Mouse (Mus musculus) liver, embryonic 16.5 days (tissue): ENCODE data around the gene Prph. TPM values are rescaled to one million over a fixed set of nuclear protein-coding genes. Genes with fewer than 3 reads are reported as not detected.

ENCODE experiments used
- ATAC-seq: fragments of 200-750 bp; cut with Nextera tagmentation; 2 replicates; pipeline ENCODE4 v1.8.0; 2017; ENCODE audit warnings: low read depth, mild to moderate bottlenecking, moderate number of reproducible peaks, moderate library complexity
- H3K27ac ChIP-seq: fragments of 300-500 bp; sonication (generic); 2 replicates; pipeline ENCODE4 v1.5.1; 2014; ENCODE audit warnings: mild to moderate bottlenecking, low read length
- H3K27me3 ChIP-seq: fragments of 300-500 bp; sonication (generic); 2 replicates; pipeline ENCODE4 v1.6.1; 2014; ENCODE audit warnings: low read depth, low read length, mixed read lengths; ENCODE audit not compliant: control insufficient read depth, insufficient read depth
- H3K36me3 ChIP-seq: fragments of 300-500 bp; sonication (generic); 2 replicates; pipeline ENCODE4 v1.6.1; 2014; ENCODE audit warnings: mild to moderate bottlenecking; ENCODE audit not compliant: control insufficient read depth, insufficient read depth
- H3K4me1 ChIP-seq: fragments of 300-500 bp; sonication (generic); 2 replicates; pipeline ENCODE4 v1.6.1; 2014; ENCODE audit warnings: low read depth, low read length, mixed read lengths; ENCODE audit not compliant: control insufficient read depth
- H3K4me2 ChIP-seq: fragments of 300-500 bp; sonication (generic); 2 replicates; pipeline ENCODE4 v1.6.1; 2014; ENCODE audit warnings: low read depth, low read length, mixed read lengths
- H3K4me3 ChIP-seq: fragments of 300-500 bp; sonication (generic); 2 replicates; pipeline ENCODE4 v1.5.1; 2014; ENCODE audit warnings: low read depth, mild to moderate bottlenecking, low read length
- H3K9ac ChIP-seq: fragments of 300-500 bp; sonication (generic); 2 replicates; pipeline ENCODE4 v1.6.1; 2014; ENCODE audit warnings: low read depth, low read length
- H3K9me3 ChIP-seq: fragments of 300-500 bp; sonication (generic); replicated peaks from 2 replicates; pipeline ENCODE4 v1.6.1; 2016; ENCODE audit warnings: low read length; ENCODE audit not compliant: control insufficient read depth
- WGBS: fragments of 180-500 bp; shearing (Covaris S2); extraction: QIAGEN DNeasy Blood & Tissue Kit; methylation state at CpG from one replicate; pipeline ENCODE4 v1.1.7; 2014; ENCODE audit not compliant: insufficient replicate concordance; 5-methylcytosine and 5-hydroxymethylcytosine counted together
- polyA plus RNA-seq: library from polyadenylated mRNA; unstranded; fragments of >200 nt; fragmentation: Nextera tagmentation; extraction: Ambion mirVana; gene quantifications from 2 replicates; pipeline ENCODE4 v1.2.1, GENCODE M21; 2015

Prph gene
- polyA plus RNA-seq, 1 experiment from 2014 or later, result 1.1 TPM

DNA sequence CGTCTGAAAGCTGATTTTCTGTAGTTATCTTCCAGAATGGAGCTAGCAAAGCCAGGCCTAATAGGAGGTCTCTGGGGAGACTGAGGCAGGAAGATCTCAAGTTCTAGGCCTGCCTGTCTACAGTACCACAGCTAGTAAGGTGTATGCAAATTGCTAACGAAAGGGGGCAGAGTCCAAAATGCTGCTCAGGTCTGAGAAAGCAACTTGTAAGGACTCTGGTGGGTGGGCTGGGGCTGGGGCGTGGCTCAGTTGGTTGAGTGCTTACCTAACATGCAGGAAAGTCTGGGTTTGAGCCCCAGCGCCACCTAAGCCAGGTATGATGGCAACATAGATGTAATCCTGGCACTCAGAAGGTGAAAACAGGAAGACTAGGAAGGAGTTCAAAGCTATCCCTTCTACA lies 34.8 kb upstream of the Prph start:
- peaks cover 3% of the 10 kb centered on the region; the same call in 1 of the 2 replicates for H3K4me1 ChIP-seq
- no peaks in the 10 kb centered on the region for H3K36me3 ChIP-seq
- no peak overlapping the region for H3K9ac ChIP-seq
- 60% methylated on average over 4 of the region's 4 CpGs for WGBS
- no peaks in the 10 kb centered on the region; the same call in 1 of the 2 replicates for H3K9me3 ChIP-seq
- H3K27ac ChIP-seq, result no peak overlapping the region
- H3K4me3 ChIP-seq, result no peak overlapping the region
- no peak for ATAC-seq
- H3K4me2 ChIP-seq, result no peak overlapping the region
- H3K27me3 ChIP-seq, result no peaks in the 10 kb centered on the region

GRCm38 (mm10) chr15:99021255-99021654 lies 33.7 kb upstream of the Prph start:
- Histone ChIP-seq H3K4me2 (no peak overlapping the region), H3K27ac (no peak overlapping the region), H3K9me3 (no peaks in the 10 kb centered on the region; the same call in 1 of the 2 replicates), H3K36me3 (no peaks in the 10 kb centered on the region), H3K4me3 (no peak overlapping the region), H3K9ac (no peak overlapping the region), H3K4me1 (peaks cover 3% of the 10 kb centered on the region; the same call in 1 of the 2 replicates), H3K27me3 (no peaks in the 10 kb centered on the region)
- 83% methylated on average over 7 of the region's 7 CpGs for WGBS
- ATAC-seq, result no peak

GRCm38 (mm10) chr15:99024668-99025314 lies 30.2 kb upstream of the Prph start:
- Histone ChIP-seq H3K9ac (no peak overlapping the region), H3K4me1 (peaks cover 12% of the 10 kb centered on the region), H3K4me2 (no peak overlapping the region), H3K36me3 (no peaks in the 10 kb centered on the region), H3K27ac (no peak overlapping the region), H3K4me3 (no peak overlapping the region), H3K9me3 (no peaks in the 10 kb centered on the region; the same call in 1 of the 2 replicates), H3K27me3 (no peaks in the 10 kb centered on the region)
- 16% methylated on average over 7 of the region's 8 CpGs for WGBS
- ATAC-seq, result no peak

DNA sequence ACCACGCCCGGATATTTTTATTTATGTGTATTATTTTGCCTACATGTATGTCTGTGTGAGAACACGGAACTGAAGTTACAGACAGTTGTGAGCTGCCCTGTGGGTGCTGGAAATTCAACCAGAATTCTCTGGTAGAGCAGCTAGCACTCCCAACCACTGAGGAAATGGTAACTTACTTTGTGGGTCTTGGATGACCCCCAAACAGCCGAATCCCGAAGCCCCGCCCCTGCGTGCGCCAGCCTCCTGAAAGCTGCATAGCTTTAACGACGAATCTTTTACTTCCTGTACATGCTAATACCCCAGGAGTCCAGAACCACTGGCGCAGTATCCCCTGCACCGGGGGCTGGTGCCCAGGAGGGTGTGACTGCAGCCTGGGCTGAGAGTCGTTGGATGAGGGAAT lies 29.6 kb upstream of the Prph start:
- WGBS, result 52% methylated on average over 13 of the region's 13 CpGs

DNA sequence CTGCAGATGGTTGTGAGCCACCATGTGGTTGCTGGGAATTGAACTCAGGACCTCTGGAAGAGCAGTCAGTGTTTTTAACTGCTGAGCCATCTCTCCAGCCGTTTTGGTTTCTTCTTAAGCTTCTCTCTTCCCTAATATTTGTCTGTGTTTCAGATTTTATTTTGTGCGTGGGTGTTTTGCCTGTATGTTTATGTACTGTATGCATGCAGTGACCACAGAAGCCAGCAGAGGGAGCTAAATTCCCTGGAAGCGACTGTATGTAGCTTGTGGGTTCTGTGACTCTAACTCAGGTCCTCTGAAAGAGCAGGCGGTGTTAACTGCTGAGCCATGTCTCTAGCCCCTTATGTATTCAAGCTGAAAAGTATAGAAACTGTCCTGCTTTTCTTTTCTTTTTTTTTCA lies 28.7 kb upstream of the Prph start:
- Histone ChIP-seq H3K36me3 (no peaks in the 10 kb centered on the region), H3K27ac (no peak overlapping the region), H3K9ac (no peak overlapping the region), H3K27me3 (no peaks in the 10 kb centered on the region), H3K4me1 (peaks cover 12% of the 10 kb centered on the region), H3K9me3 (no peaks in the 10 kb centered on the region; the same call in 1 of the 2 replicates), H3K4me3 (no peak overlapping the region), H3K4me2 (no peak overlapping the region)
- 39% methylated on average over 4 of the region's 4 CpGs for WGBS
- ATAC-seq, result no peak

More for the DNA sequence above, 29.6 kb upstream of the Prph start:
- Histone ChIP-seq H3K4me3 (no peak overlapping the region), H3K4me1 (peaks cover 12% of the 10 kb centered on the region), H3K9ac (no peak overlapping the region), H3K9me3 (no peaks in the 10 kb centered on the region; the same call in 1 of the 2 replicates), H3K36me3 (no peaks in the 10 kb centered on the region), H3K4me2 (no peak overlapping the region), H3K27ac (no peak overlapping the region), H3K27me3 (no peaks in the 10 kb centered on the region)
- no peak for ATAC-seq

DNA sequence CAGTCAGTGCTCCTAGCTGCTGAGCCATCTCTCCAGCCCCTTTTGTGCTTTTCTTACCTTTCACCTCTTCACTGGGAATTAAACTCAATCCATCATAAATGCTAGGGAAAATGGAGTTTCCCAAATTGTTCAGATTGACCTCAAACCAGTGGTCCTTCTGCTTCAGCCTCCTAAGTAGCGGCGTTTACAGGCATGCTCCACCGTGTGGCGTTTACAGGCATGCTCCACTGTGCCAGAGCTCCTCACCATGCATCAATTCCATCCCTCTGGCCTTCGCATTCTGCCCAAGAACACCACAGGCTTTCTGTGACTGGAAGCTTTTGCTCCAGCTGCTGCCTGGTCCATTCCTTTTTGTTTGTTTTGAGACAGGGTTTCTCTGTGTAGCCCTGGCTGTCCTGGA lies 27.9 kb upstream of the Prph start:
- Histone ChIP-seq H3K9me3 (no peaks in the 10 kb centered on the region), H3K27ac (no peak overlapping the region), H3K4me2 (no peak overlapping the region), H3K4me3 (no peak overlapping the region), H3K36me3 (no peaks in the 10 kb centered on the region; the same call in 1 of the 2 replicates), H3K4me1 (peaks cover 15% of the 10 kb centered on the region), H3K9ac (no peak overlapping the region), H3K27me3 (no peaks in the 10 kb centered on the region)
- no peak for ATAC-seq
- 67% methylated on average over 5 of the region's 5 CpGs for WGBS

GRCm38 (mm10) chr15:99028874-99029458 lies 26.0 kb upstream of the Prph start:
- no peaks in the 10 kb centered on the region for H3K9me3 ChIP-seq
- H3K4me1 ChIP-seq, result peaks cover 33% of the 10 kb centered on the region
- peak overlapping the region; percentile 96 for H3K27ac ChIP-seq
- peak overlapping the region; percentile 76 for H3K4me3 ChIP-seq
- ATAC-seq, result no peak
- H3K4me2 ChIP-seq, result peak overlapping the region; percentile 79
- H3K36me3 ChIP-seq, result peaks cover 10% of the 10 kb centered on the region
- H3K9ac ChIP-seq, result peak overlapping the region; percentile 90
- WGBS, result under 1% methylated on average over 10 of the region's 10 CpGs
- no peaks in the 10 kb centered on the region for H3K27me3 ChIP-seq

GRCm38 (mm10) chr15:99029619-99030584 lies 25.1 kb upstream of the Prph start, which contains the start of gene Tuba1c:
TSS of gene Tuba1c (plus strand) at chr15:99029891.
- Histone ChIP-seq H3K27ac (peak within 1 kb of the TSS; percentile 96), H3K27me3 (no peaks in the 10 kb centered on the region), H3K4me1 (peaks cover 34% of the 10 kb centered on the region), H3K36me3 (peaks cover 16% of the 10 kb centered on the region), H3K4me3 (peak within 1 kb of the TSS; percentile 76), H3K4me2 (peak within 1 kb of the TSS; percentile 79), H3K9ac (peak within 1 kb of the TSS; percentile 90), H3K9me3 (no peaks in the 10 kb centered on the region)
- under 1% methylated on average over 51 of the region's 52 CpGs for WGBS
- peak; percentile 90 for ATAC-seq
